Mouse (Mus musculus): ENCODE results near the gene Spem1.

DNA sequence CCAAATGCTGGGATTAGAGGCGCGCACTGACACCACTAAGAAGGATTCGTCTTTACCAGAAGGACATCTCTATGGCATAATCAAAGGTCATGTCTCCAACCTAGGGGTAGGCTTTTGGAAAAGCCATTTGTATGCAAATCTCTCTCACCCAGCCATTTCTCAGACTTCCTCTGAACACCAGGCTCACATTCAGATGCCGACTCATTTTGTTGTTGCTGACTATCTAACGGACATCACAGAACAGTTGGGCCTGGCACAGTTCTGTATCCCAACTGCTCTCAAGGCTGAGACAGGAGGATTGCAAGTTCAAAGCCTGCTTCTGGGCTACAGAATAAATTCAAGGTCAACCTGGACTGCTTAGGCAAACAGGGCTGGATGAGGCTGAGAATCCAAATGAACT is 34.7 kb downstream of the Spem1 start:
- TF ChIP-seq POLR2A (IDR thresholded peaks at IDR 0.05; ENCODE audit: low read depth, low read length) (no peak), KAT2A (IDR thresholded peaks at IDR 0.05; ENCODE audit: insufficient replicate concordance, low read length) (no peak), CTCF (conservative IDR thresholded peaks at IDR 0.05 in 1 of 2, IDR thresholded peaks at IDR 0.05 in 1 of 2; ENCODE audit: low read depth in 2 of 2, low read length in 2 of 2) (no peak), MAX (IDR thresholded peaks at IDR 0.05; ENCODE audit: low read length) (no peak), ELF1 (IDR thresholded peaks at IDR 0.05; ENCODE audit: low read depth, low read length) (no peak), ETS1 (conservative IDR thresholded peaks at IDR 0.05; ENCODE audit: low read depth, low read length) (no peak), SIN3A (IDR thresholded peaks at IDR 0.05; ENCODE audit: low read length) (no peak), ZC3H11A (IDR thresholded peaks at IDR 0.05; ENCODE audit: low read depth, low read length) (no peak), ZMIZ1 (IDR thresholded peaks at IDR 0.05; ENCODE audit: low read depth, low read length) (no peak), E2F4 (IDR thresholded peaks at IDR 0.05; ENCODE audit: insufficient replicate concordance, low read depth, low read length) (no peak)
